In the genomic region with DNA sequence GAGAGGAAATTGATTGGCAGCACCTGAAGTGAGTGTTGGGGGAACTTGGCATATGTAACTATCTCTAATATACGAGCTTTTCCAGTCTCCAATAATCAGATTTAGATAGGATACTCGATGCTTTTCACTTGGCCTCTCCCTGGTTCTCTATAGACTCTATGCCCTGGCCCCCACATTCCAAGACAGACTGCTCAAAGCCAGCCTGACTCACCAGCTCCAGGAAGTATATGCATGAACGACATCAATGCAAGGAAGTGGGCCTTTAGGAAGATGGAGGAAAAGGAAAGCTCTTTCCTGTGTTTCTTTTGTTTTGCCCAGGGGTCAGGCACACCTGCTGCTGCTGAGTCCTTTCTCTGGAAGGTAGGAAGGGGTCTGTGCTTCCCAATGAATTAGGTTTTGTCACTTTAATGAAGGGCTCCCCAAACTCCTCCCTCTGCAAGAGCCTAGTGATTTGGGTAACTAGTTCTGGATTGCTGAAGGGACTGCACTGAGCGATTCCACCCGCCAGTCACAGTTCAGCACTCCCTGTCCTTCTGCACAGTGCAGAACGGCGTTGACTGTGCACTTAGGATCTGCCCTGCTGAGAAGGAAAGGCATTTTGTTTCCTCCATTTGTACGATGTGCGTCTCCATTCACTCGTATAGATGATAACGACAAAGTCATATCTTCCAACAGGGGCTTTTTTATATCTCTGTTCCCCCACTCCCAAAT, we compare ENCODE assay signal across 14 mouse cellular contexts.
DNase-seq lines count a peak whose midpoint lies in the region; ATAC-seq lines count a peak whose summit lies in the region.
"Had no signal": no experiment of that assay in that cellular context is flagged by ENCODE, and none has a peak within 500 bp of the region (broad histone marks: within the 10 kb centered on the region; RNA-seq: fewer than 3 reads in every experiment).

No protein-coding gene starts in this region.

- no peak overlapping the region for H3K4me3 ChIP-seq in heart, embryonic 14.5 days (ENCODE audit: control insufficient read depth in 1 of 2, insufficient read depth in 1 of 2, low read depth in 1 of 2, low read length in 2 of 2)
- H3K4me3 ChIP-seq in kidney, embryonic 15.5 days (replicated peaks): no peak overlapping the region
- peak overlapping the region; percentile 62 for H3K4me3 ChIP-seq in megakaryocyte, embryonic 14.5 days (replicated peaks)
- no peak overlapping the region for H3K4me3 ChIP-seq in neural tube, embryonic 15.5 days (replicated peaks)
- H3K4me3 ChIP-seq: liver, embryonic 15.5 days had no signal

- no peaks in the 10 kb centered on the region for H3K9me3 ChIP-seq in heart, embryonic 14.5 days (ENCODE audit: control insufficient read depth, low read length)
- no peaks in the 10 kb centered on the region for H3K9me3 ChIP-seq in kidney, embryonic 15.5 days (replicated peaks)
- H3K9me3 ChIP-seq in megakaryocyte, embryonic 14.5 days: no peaks in the 10 kb centered on the region
- no peaks in the 10 kb centered on the region for H3K9me3 ChIP-seq in neural tube, embryonic 15.5 days (replicated peaks)
- H3K9me3 ChIP-seq: liver, embryonic 15.5 days had no signal

- peaks cover 27 to 56% of the 10 kb centered on the region in 2 experiments for H3K4me1 ChIP-seq in heart, embryonic 14.5 days (ENCODE audit: control insufficient read depth in 2 of 2, insufficient read depth in 2 of 2, low read length in 2 of 2)
- H3K4me1 ChIP-seq in kidney, embryonic 15.5 days: peaks cover 20% of the 10 kb centered on the region; the same call in 1 of the 2 replicates
- H3K4me1 ChIP-seq in megakaryocyte, embryonic 14.5 days: peaks cover 96% of the 10 kb centered on the region
- peaks cover 41% of the 10 kb centered on the region for H3K4me1 ChIP-seq in neural tube, embryonic 15.5 days

- no peak overlapping the region for H3K9ac ChIP-seq in heart, embryonic 14.5 days (ENCODE audit: low read length)
- no peak overlapping the region for H3K9ac ChIP-seq in kidney, embryonic 15.5 days
- H3K9ac ChIP-seq in neural tube, embryonic 15.5 days (replicated peaks): no peak overlapping the region
- H3K9ac ChIP-seq: liver, embryonic 15.5 days had no signal

- intact Hi-C loops in heart, postnatal 36 days (cut with DNase I): no loop called here

- H3K27me3 ChIP-seq in heart, embryonic 14.5 days (ENCODE audit: control insufficient read depth, insufficient read depth, low read length): no peaks in the 10 kb centered on the region
- no peaks in the 10 kb centered on the region for H3K27me3 ChIP-seq in kidney, embryonic 15.5 days
- H3K27me3 ChIP-seq in megakaryocyte, embryonic 14.5 days (replicated peaks): no peaks in the 10 kb centered on the region
- no peaks in the 10 kb centered on the region for H3K27me3 ChIP-seq in neural tube, embryonic 15.5 days (replicated peaks)
- H3K27me3 ChIP-seq: liver, embryonic 15.5 days had no signal

- peak overlapping the region; percentile 16; the same call in 1 of the 2 replicates for H3K4me2 ChIP-seq in heart, embryonic 14.5 days (ENCODE audit: low read length)
- H3K4me2 ChIP-seq in kidney, embryonic 15.5 days: no peak overlapping the region
- H3K4me2 ChIP-seq in neural tube, embryonic 15.5 days: no peak overlapping the region
- H3K4me2 ChIP-seq: liver, embryonic 15.5 days had no signal

- ATAC-seq in heart, embryonic 14.5 days (ENCODE audit: insufficient number of reproducible peaks, insufficient read depth, low FRiP score, low read depth): no peak; the same call in 1 of the 2 replicates
- ATAC-seq in kidney, embryonic 15.5 days (replicated peaks; ENCODE audit: low FRiP score): peak; percentile 65; the same call in 1 of the 2 replicates
- no peak for ATAC-seq in megakaryocyte, adult 5-6 weeks (ENCODE audit: poor library complexity, severe bottlenecking)
- ATAC-seq in neural tube, embryonic 15.5 days (ENCODE audit: low FRiP score): no peak
- ATAC-seq: midbrain, embryonic 16.5 days had no signal

- WGBS in heart, embryonic 14.5 days: 16% methylated on average over 11 of the region's 11 CpGs
- 56% methylated on average over 11 of the region's 11 CpGs for WGBS in kidney, embryonic 15.5 days
- 45% methylated on average over 11 of the region's 11 CpGs for WGBS in neural tube, embryonic 15.5 days

- H3K27ac ChIP-seq in heart, embryonic 14.5 days (replicated peaks in 1 of 2; ENCODE audit: control insufficient read depth in 1 of 2, insufficient read depth in 1 of 2, low read depth in 2 of 2, low read length in 2 of 2): peak overlapping the region; percentile 64 to 73
- H3K27ac ChIP-seq in kidney, embryonic 15.5 days: peak overlapping the region; percentile 59
- peak overlapping the region; percentile 54; the same call in 1 of the 2 replicates for H3K27ac ChIP-seq in neural tube, embryonic 15.5 days (replicated peaks)
- H3K27ac ChIP-seq: liver, embryonic 15.5 days had no signal

- H3K36me3 ChIP-seq in heart, embryonic 14.5 days (ENCODE audit: control insufficient read depth, insufficient read depth, low read length): 0 out of 2 replicates have a peak, but pooled peaks cover 7% of the 10 kb centered on the region
- no peaks in the 10 kb centered on the region for H3K36me3 ChIP-seq in kidney, embryonic 15.5 days
- peaks cover 96% of the 10 kb centered on the region for H3K36me3 ChIP-seq in megakaryocyte, embryonic 14.5 days (replicated peaks; ENCODE audit: low read length)
- H3K36me3 ChIP-seq in neural tube, embryonic 15.5 days: no peaks in the 10 kb centered on the region

- no peak for DNase-seq in heart, postnatal 36 days
- no peak for DNase-seq in kidney, postnatal 4 days
- DNase-seq: adrenal gland, adult 2 months; cerebellum, postnatal 10 days; heart, adult 18-20 months; kidney, postnatal 14 days; spleen, adult 18-20 months had no signal
